Mouse (Mus musculus): ENCODE results near the gene Vasp.
A peak's percentile ranks its signal among the peaks of the same experiment; 100 is the strongest.

The Vasp gene

DNA sequence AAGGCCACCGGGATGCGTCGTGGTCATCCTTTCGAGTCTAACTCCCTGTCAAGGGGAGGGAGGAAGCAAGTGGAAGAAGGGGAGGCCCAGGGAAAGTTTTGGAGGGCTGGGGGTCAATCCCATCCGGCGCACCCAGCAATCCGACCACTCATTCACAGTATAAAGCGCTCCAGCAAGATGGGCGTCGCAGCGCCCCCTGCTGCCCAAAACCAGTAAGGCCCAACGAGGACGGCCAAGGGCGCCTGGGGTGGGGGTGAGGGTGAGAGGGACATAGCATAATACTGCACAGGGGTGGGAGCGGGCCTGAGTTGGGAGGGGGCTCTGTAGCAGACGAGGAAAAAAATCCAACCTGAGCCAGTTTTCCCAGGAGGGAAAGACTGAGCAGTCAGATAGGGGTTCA is 32.2 kb upstream of the Vasp start:
- DNase-seq (ENCODE audit: low spot score), result peak; percentile 86

GRCm38 (mm10) chr7:19303046-19303305 is 31.4 kb upstream of the Vasp start:
- no peak for DNase-seq (ENCODE audit: low spot score)

DNA sequence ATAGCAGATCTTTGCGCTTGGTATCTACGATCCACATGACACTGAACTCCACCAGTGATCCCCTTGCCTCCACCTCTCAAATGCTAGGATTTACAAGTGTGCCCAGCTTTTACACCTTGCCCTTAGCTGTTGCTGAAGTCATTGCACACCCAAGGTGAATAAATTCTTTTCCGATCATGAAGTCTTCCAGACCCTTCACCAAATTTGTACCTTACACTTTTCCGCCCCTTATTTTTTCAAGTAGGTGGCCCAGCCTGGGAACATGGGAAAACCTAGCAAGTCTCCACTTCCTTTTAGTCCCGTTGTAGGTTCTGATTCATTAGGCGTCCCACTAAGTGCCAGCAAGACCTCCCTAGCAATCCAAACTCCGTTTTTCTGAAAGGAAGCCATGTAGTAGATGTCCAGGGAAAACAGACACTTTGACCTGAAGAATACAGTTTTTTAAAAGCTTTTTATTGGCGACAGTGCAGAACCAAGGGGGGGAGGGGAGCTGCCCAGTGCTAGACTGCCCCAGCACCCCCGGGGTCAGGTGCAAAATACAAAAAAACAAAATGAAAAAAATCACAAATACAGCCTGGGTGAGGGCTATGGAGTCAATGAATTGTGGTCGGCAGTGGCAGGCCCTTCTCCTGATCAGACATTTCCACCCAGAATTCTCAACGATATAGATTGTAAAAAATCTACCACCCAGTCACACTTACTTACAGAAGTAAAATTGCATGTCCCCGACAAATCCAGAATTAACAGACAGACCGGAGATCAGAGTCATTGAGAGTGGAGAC is 30.8 kb upstream of the Vasp start:
- DNase-seq (ENCODE audit: low spot score), result no peak

- DNase-seq (ENCODE audit: low spot score), result no peak
These were observed 30.0 kb upstream of the Vasp start for GRCm38 (mm10) chr7:19301461-19302263.

DNA sequence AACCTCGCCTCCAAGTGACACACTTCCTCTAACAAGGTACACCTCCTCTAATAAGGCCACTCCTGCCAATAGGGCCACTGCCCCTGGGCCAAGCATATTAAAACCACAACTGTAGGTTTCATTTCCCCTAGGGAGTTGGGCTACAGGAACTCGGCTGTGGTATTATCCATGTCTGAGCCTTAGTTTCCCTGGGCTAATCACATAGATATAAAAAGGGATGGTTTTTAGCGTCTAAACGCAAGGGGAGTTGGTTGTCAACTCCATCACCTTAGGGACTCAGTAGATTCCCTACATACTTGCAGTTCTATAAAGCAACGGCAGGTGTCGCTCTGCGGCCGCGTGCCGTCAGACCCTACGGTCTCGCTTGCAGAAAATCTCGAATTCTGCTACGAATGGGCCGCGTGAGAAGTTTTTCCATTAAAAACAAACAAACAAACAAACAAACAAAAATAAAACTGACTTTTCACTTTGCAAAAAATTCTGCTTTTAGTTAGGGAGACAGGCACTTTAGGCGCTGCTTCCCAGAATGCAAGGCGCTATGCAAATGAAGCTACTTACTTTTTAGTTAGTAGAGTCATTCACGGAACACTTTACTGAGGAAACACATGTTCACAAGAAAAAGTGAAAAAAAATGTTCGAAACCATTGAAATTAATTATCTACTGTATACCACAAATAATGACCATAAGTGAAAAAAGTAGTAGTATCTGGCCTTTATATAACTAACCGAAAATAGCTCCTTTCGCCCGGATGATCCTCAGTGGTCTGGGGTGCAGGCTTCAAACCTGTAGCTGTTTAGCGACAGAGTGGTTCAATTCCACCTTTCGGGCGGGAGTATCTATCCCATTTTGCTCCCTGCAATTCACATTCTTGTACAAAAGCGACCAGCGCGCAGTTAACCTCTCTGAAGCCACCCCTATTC is 29.1 kb upstream of the Vasp start:
- peak; percentile 85 for DNase-seq (ENCODE audit: low spot score)

DNA sequence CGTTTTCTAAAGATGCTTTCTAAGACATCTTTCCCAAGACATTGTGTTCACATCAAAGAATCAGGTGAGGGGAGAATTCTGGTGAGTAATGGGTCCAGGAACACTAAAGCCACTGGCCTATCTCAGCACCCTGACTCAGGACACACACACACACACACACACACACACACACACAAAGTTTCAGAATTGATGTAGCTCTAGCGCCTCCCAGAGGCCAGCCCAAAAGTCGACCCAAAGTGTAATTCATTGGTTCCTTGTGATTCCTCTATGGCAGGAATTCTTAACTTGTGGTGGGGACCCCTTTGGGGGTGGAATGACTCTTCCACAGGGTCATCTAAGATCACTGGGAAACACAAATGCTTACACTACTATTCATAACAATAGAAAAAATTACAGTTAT is 27.6 kb upstream of the Vasp start:
- DNase-seq (ENCODE audit: low spot score), result peak; percentile 77

DNA sequence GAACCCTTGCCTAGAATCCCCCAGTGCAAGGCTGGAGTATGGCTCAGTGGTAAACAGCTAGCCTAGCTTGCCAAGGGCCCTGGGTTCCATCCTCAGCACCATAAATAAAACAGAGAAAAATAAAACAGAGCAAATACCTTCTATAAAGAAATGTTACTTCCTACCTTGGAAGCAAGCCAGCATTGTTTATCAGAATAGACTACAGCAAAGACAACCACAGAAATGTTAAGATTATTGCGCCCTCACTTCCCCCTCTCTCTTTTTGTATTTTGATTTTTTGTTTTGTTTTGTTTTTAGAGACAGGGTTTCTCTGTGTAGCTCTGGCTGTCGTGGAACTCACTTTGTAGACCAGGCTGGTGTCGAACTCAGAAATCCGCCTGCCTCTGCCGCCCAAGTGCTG is 26.2 kb upstream of the Vasp start:
- DNase-seq (ENCODE audit: low spot score), result no peak

DNA sequence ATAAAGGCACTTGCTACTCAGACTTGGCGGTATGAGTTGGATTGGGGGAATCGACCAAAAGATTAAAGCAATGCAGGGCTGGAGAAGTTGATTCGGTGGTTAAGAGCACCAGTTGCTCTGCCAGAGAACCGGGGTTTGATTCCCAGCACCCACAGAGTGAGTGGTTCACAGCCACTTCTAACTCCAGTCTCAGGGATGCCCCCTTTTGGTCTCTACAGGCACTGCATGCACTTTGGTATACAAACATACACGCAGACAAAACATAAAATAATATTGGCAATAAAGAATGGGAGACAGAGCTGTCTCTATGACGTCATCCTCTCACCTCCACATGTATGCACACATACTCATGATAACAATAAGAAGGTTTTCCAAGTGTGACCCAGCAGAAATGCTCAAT is 25.4 kb upstream of the Vasp start:
- DNase-seq (ENCODE audit: low spot score), result no peak

- peak; percentile 98 for DNase-seq (ENCODE audit: low spot score)
These were observed 24.0 kb upstream of the Vasp start for GRCm38 (mm10) chr7:19295503-19296185.

GRCm38 (mm10) chr7:19290969-19291596 is 19.5 kb upstream of the Vasp start:
- DNase-seq (ENCODE audit: low spot score), result peak; percentile 58

DNA sequence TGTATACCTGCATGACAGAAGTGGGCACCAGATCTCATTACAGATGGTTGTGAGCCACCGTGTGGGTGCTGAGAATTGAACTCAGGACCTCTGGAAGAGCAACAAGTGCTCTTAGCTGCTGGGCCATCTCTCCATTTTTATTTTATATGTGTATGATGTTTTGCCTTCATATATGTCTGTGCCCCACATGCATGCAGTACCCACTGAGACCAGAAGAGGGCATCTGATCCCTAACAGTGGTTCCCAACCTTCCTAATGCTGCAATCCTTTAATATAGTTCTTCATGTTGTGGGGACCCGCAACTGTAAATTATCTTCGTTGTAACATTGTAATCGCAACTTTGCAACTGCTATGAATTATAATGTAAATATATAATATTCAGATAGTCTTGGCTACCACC is 13.1 kb upstream of the Vasp start:
- peak; percentile 81 for DNase-seq (ENCODE audit: low spot score)

DNA sequence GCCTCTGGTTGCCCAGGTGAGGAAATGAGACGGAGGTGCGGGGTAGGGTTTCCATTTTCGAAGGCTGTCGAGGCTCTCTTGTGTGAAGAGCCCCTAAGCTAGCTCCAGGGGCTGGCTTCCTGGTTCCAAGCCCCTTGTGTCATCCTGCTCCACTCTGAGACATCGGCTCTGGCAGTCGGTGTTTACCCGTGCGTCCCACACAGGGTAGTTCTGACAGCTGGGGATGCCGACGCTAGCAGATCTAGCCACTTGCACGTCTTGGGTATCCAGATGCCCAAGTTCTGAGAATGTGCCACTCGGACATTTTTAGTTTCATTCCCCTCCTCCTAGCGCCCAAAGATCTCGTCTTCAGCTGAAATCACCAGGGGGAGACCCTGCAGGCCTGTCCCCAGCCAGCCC is 11.8 kb upstream of the Vasp start:
- DNase-seq (ENCODE audit: low spot score), result no peak

DNA sequence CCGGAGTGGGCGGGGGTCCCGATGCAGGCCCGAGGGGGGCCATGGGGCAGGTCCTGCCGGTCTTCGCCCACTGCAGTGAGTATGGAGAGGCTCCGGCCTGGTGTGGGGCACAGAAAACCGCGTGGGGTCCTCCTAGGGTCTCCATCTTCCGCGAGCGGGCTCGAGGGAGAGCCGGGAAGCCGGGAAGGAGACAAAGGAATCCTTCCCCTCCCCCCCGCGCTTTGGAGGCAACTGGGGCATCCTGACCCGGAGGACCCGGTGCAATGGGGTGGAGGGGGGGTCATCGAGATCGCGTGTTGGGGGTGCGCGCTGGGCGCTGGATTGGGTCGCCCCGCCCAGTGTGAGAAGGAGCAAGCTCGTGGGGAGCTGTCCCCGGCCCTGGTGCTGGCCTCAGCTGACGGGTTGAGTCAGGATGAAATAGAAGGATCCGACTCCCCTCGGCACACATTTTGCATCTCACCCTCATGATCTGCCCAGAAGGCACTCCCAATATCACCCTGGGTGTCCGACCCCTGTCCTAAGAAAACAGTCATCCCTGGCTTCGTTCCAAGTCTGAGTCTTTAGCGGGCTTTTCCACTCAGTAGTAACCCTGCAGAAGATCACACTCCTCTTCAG is 11.3 kb upstream of the Vasp start:
- DNase-seq (ENCODE audit: low spot score), result peak; percentile 72

- DNase-seq (ENCODE audit: low spot score), result peak; percentile 92
These were observed 10.8 kb upstream of the Vasp start, which contains the start of gene Rtn2 for GRCm38 (mm10) chr7:19282385-19282784. Gene Rtn2, plus strand, starts transcription at chr7:19282624.

DNA sequence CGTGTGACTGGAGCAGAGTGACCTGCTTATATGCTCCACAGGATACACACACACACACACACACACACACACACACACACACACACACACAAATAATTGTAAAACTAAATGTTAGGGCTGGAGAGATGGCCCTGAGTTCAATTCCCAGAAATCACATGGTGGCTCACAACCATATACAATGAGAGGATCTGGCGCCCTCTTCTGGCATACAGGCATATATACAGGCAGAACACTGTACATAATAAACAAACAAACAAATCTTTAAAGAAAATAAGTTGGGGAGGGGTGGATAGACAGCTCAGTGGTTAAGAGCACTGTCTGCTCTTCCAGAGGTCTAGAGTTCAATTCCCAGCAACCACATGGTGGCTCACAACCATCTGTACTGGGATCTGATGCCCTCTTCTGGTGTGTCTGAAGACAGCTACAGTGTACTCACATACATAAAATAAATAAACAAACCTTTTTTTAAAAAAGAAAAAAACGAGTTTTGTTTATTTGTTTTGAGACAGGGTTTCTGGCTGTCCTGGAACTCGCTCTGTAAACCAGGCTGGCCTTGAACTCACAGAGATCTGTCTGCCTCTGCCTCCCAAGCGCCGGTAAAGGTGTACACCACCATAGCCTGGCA is 10.2 kb upstream of the Vasp start:
- peak; percentile 52 for DNase-seq (ENCODE audit: low spot score)

- peak; percentile 28 for DNase-seq (ENCODE audit: low spot score)
These were observed 8.0 kb upstream of the Vasp start, which contains the start of gene Ppm1n for GRCm38 (mm10) chr7:19279581-19280114. Gene Ppm1n, minus strand, starts transcription at chr7:19280064.

DNA sequence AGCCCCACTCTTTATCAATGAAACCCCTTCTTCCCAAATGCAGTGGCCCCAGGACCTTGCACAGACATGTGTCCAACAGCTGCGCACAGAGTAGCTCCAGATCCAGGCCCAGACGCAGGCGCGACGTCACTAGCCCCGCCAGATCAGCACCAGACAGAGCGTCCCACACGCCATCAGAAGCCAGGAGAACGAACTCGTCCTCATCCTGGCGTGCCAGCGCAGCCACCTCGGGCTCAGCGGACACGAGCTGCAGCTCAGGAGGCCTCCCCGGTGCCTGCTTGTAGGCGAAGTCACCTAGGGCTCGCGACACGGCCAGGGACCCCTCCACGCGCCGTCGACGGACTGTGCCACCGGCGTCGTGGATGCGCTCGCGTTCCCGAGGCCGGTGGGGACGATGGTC is 7.4 kb upstream of the Vasp start:
- DNase-seq (ENCODE audit: low spot score), result no peak

DNA sequence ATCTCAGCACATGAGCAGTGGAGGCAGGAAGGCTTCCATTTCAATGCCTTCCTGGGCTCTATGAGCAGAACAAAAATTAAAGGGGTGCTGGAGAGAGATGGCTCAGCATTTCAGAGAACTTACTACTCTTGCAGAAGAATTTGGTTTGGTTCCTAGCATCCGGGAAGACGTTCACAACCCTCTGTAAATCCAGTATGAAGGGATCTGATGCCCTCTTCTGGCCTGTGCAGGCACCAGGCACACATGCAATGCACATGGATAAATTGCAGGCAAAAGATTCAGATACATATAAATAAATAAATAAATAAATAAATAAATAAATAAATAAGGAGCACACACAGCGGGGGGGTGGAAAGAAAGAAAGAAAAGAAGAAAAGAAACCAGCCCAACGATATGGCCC is 4.6 kb upstream of the Vasp start:
- DNase-seq (ENCODE audit: low spot score), result no peak

- peak; percentile 90 for DNase-seq (ENCODE audit: low spot score)
These were observed 652 bp upstream of the Vasp start for GRCm38 (mm10) chr7:19272173-19272764.
